Mouse (Mus musculus) ES-E14 (cell line): ENCODE measurements around the gene Ccdc122. TPM values are rescaled to one million over a fixed set of nuclear protein-coding genes. Genes with fewer than 3 reads are reported as not detected.

ENCODE experiments used
- DNase-seq: peaks from one replicate; pipeline ENCODE4 v3.0.0-alpha.2; 2013; ENCODE audit warnings: low read depth, low spot score
- H3K27ac ChIP-seq: 2 replicates; pipeline ENCODE4 v1.5.1; 2012; ENCODE audit warnings: low read depth, mild to moderate bottlenecking, low read length, moderate library complexity, mixed read lengths; ENCODE audit not compliant: poor library complexity, insufficient read depth, severe bottlenecking
- H3K36me3 ChIP-seq: 2 replicates; pipeline ENCODE4 v1.6.1; 2012; ENCODE audit warnings: mild to moderate bottlenecking, low read length, moderate library complexity, mixed read lengths; ENCODE audit not compliant: control insufficient read depth, poor library complexity, insufficient read depth, severe bottlenecking
- H3K4me1 ChIP-seq, 2 experiments: fragments of 150-350 bp in 1 of 2; sonication (generic) in 1 of 2; 2 replicates each; pipeline ENCODE4 v1.6.1; 2012; ENCODE audit warnings: low read length in 2 of 2, mild to moderate bottlenecking in 1 of 2, mixed read lengths in 1 of 2; ENCODE audit not compliant: control insufficient read depth in 2 of 2, insufficient read depth in 2 of 2, poor library complexity in 1 of 2
- H3K4me3 ChIP-seq, 2 experiments: fragments of 150-350 bp in 1 of 2; sonication (generic) in 1 of 2; 2 replicates each; pipeline ENCODE4 v1.5.1; 2012; ENCODE audit warnings: low read length in 2 of 2, low read depth in 1 of 2, mild to moderate bottlenecking in 1 of 2, mixed read lengths in 1 of 2; ENCODE audit not compliant: insufficient read depth in 1 of 2, poor library complexity in 1 of 2, severe bottlenecking in 1 of 2
- H3K9ac ChIP-seq: 2 replicates; pipeline ENCODE4 v1.6.1; 2012; ENCODE audit warnings: low read depth, mild to moderate bottlenecking, low read length, mixed read lengths; ENCODE audit not compliant: poor library complexity, insufficient read depth, severe bottlenecking
- H3K9me3 ChIP-seq: fragments of 150-350 bp; sonication (generic); 2 replicates; pipeline ENCODE4 v1.6.1; 2012; ENCODE audit warnings: low read depth, mild to moderate bottlenecking, low read length; ENCODE audit not compliant: control insufficient read depth, insufficient read depth
- CHD2 ChIP-seq: IDR thresholded peaks from 2 replicates; pipeline ENCODE4 v1.6.1; 2014; ENCODE audit warnings: mild to moderate bottlenecking, low read depth, low read length, inconsistent platforms
- HCFC1 ChIP-seq: IDR thresholded peaks from 2 replicates; pipeline ENCODE4 v1.6.1; 2012; ENCODE audit warnings: low read length, inconsistent platforms, borderline replicate concordance; ENCODE audit not compliant: insufficient read depth
- MAFK ChIP-seq: IDR thresholded peaks from 2 replicates; pipeline ENCODE4 v1.6.1; 2014; ENCODE audit warnings: mild to moderate bottlenecking, low read depth, low read length, inconsistent platforms; ENCODE audit not compliant: insufficient read depth
- ZC3H11A ChIP-seq: IDR thresholded peaks from 2 replicates; pipeline ENCODE4 v1.6.1; 2012; ENCODE audit warnings: low read depth, mild to moderate bottlenecking, inconsistent platforms, low read length, borderline replicate concordance
- ZNF384 ChIP-seq: IDR thresholded peaks from 2 replicates; pipeline ENCODE4 v1.6.1; 2012; ENCODE audit warnings: low read depth, low read length, inconsistent platforms
- in situ Hi-C, 2 experiments: fragments of 600-800 bp; cut with MboI; formaldehyde crosslinking; loops; one replicate each; pipeline ENCODE4 v1.15.1; 2025; ENCODE audit warnings: low sequenced_read_pairs in 2 of 2, inconsistent platforms in 1 of 2; ENCODE audit not compliant: unreplicated experiment in 2 of 2
- total RNA-seq: library from RNA; depleted of rRNA; stranded (reverse); fragments of 300-350 nt; gene quantifications from 2 replicates; pipeline ENCODE4 v1.2.3, GENCODE M21; 2012

Ccdc122 gene
- total RNA-seq, 1 experiment: 1.5 TPM

DNA sequence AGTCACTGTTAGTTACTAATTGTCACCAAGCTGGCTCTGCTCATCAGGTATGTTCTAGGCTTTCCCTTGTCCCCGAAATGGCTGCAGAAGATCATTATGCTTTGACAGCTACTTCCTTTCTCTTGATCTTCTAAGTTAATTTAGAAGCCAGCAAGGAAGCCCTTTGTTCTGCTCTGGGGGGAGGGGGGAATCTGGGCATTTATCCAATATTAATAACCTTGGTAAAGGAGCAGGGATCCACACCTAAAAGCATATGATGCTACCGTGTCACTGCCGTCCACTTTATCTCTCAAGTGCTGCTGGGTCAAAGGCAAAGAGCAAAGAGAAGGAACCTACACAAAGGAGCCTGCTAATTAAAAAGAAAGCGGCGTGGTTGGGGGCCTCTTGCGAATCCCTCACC lies 100.4 kb downstream of the Ccdc122 start:
- Histone ChIP-seq H3K9me3 (no peaks in the 10 kb centered on the region), H3K4me1 (no peaks in the 10 kb centered on the region), H3K4me3 (no peak overlapping the region), H3K36me3 (no peaks in the 10 kb centered on the region), H3K9ac (no peak overlapping the region), H3K27ac (no peak overlapping the region)
- in situ Hi-C loops: loop anchor here in 1 of 2 experiments (25.0 kb wide), 1 partner anchor 800 kb away; no protein-coding TSS in a partner anchor
- TF ChIP-seq ZNF384 (no peak), HCFC1 (no peak), ZC3H11A (no peak), CHD2 (no peak), MAFK (no peak)
- DNase-seq: no peak

- Histone ChIP-seq H3K9ac (no peak overlapping the region), H3K4me3 (no peak overlapping the region), H3K36me3 (no peaks in the 10 kb centered on the region), H3K4me1 (no peaks in the 10 kb centered on the region), H3K9me3 (no peaks in the 10 kb centered on the region), H3K27ac (no peak overlapping the region)
- in situ Hi-C loops: loop anchor here in 1 of 2 experiments (25.0 kb wide), 1 partner anchor 796 kb away; no protein-coding TSS in a partner anchor
- no peak for TF ChIP-seq HCFC1
- TF ChIP-seq ZC3H11A: peak; percentile 86; the same call in 1 of the 2 replicates
- peak; percentile 66 for DNase-seq
These were observed 105.0 kb downstream of the Ccdc122 start for GRCm38 (mm10) chr14:77141324-77142282.

DNA sequence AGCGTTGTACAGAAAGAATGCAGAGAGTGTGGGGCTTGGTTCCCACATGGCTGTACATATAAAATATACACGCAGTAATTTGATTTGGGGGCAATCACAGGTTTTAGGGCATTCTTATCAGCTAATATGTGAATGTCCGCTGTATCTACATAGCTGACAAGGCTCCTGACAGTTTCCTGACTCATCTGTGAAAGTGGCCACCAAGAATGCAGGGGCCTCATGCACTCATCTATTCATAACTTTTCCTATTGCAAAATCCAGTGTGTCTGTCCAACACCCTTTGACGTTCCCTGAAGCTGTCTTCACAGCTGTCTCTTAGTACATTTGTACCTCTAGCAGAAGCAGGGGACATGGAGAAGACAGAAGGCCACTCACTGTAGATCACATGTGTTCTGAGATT lies 108.5 kb downstream of the Ccdc122 start:
- H3K4me3 ChIP-seq: no peak overlapping the region
- in situ Hi-C loops: loop anchor here in 1 of 2 experiments (25.0 kb wide), 1 partner anchor 792 kb away; no protein-coding TSS in a partner anchor
- H3K9ac ChIP-seq: no peak overlapping the region
- no peak for TF ChIP-seq ZC3H11A
- no peak for TF ChIP-seq MAFK
- no peak for TF ChIP-seq ZNF384
- no peak for TF ChIP-seq HCFC1
- no peak for TF ChIP-seq CHD2
- no peak for DNase-seq
- no peaks in the 10 kb centered on the region for H3K36me3 ChIP-seq
- no peaks in the 10 kb centered on the region for H3K4me1 ChIP-seq
- no peak overlapping the region for H3K27ac ChIP-seq
- no peaks in the 10 kb centered on the region for H3K9me3 ChIP-seq

DNA sequence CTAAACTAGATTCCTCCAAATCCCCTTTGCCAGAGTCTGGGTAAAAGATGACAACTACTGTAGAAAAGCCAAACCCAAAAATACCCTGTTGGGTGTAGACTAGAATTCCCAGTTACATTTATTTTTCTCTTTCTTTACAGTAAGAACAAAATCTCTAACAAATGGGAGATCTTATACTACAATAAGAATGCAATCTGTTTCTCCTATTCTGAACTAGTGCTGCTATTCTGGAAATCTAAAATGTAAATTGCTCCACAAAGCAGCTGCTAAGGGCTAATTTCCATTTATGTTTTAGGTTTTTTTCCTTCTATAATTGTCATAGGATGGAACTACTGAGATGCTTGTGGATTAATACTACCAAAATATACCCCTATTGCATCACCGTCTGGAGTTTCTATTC lies 111.1 kb downstream of the Ccdc122 start:
- TF ChIP-seq MAFK (no peak), ZNF384 (no peak), CHD2 (no peak), HCFC1 (no peak)
- in situ Hi-C loops: loop anchor here in 1 of 2 experiments (25.0 kb wide), 1 partner anchor 790 kb away; no protein-coding TSS in a partner anchor

More for the DNA sequence above, 111.1 kb downstream of the Ccdc122 start:
- no peak for DNase-seq
- peaks cover 0 to 2% of the 10 kb centered on the region in 2 experiments; a peak in 1 of 4 replicates for H3K4me1 ChIP-seq
- no peak overlapping the region for H3K9ac ChIP-seq
- H3K4me3 ChIP-seq: no peak overlapping the region
- no peaks in the 10 kb centered on the region for H3K36me3 ChIP-seq
- no peaks in the 10 kb centered on the region for H3K9me3 ChIP-seq
- no peak overlapping the region for H3K27ac ChIP-seq
